Mouse (Mus musculus) neutrophil, adult 59 days (primary cell): ENCODE data around the gene Serpinb3c. TPM values are rescaled to one million over a fixed set of nuclear protein-coding genes. Genes with fewer than 3 reads are reported as not detected.

Experiments
- total RNA-seq, 2 experiments: library from RNA; stranded (reverse); gene quantifications; 1 replicate in 1 of 2; 2 replicates in 1 of 2; pipeline ENCODE4 v1.2.4; 2023

Gene Serpinb3c
- not detected for total RNA-seq

GRCm38 (mm10) chr1:107278261-107278660 lies at the start of gene Serpinb3c, which contains the start of gene Serpinb3b:
TSS of gene Serpinb3c (minus strand) at chr1:107278371.
TSS of gene Serpinb3b (minus strand) at chr1:107278361.

Other genes with a start within 250 kb of the Serpinb3c start
- not detected for gene Serpinb3a, start 226.1 kb downstream of the Serpinb3c start, total RNA-seq
- gene Serpinb3d, start 194.9 kb downstream of the Serpinb3c start, total RNA-seq: not detected
- not detected for gene Serpinb3b, start within 50 bp of the Serpinb3c start, total RNA-seq
- under 1 TPM in 1 of 2 experiments, not detected in 1; 0.35 TPM for gene Serpinb11, start 82.8 kb upstream of the Serpinb3c start, total RNA-seq
- not detected for gene Serpinb7, start 121.3 kb upstream of the Serpinb3c start, total RNA-seq
- 1 to 10 TPM; 5.4 to 6.8 TPM for gene Serpinb2, start 233.1 kb upstream of the Serpinb3c start, total RNA-seq